Mouse (Mus musculus): ENCODE data around the gene Gm20388. TPM values are rescaled to one million over a fixed set of nuclear protein-coding genes. Genes with fewer than 3 reads are reported as not detected.
A peak's percentile ranks its signal among the peaks of the same experiment; 100 is the strongest.

The Gm20388 gene
- total RNA-seq, 2 experiments from 2014 or later: 4.4 to 7.8 TPM

GRCm38 (mm10) chr8:120883853-120884252 lies 973.2 kb downstream of the Gm20388 start:
- DNase-seq (ENCODE audit: low spot score in 2 of 2): no peak

- no peak for DNase-seq (ENCODE audit: low spot score in 2 of 2)
Observed at GRCm38 (mm10) chr8:120884881-120885280, 974.2 kb downstream of the Gm20388 start.

- DNase-seq (ENCODE audit: low spot score in 2 of 2): no peak
Observed at GRCm38 (mm10) chr8:120887254-120887653, 976.6 kb downstream of the Gm20388 start.

- DNase-seq (ENCODE audit: low spot score in 2 of 2): no peak
Observed at GRCm38 (mm10) chr8:120888005-120888404, 977.4 kb downstream of the Gm20388 start.

GRCm38 (mm10) chr8:120889189-120889588 lies 978.5 kb downstream of the Gm20388 start:
- no peak for DNase-seq (ENCODE audit: low spot score in 2 of 2)

GRCm38 (mm10) chr8:120890068-120890467 lies 979.4 kb downstream of the Gm20388 start:
- DNase-seq (ENCODE audit: low spot score in 2 of 2): no peak

- no peak for DNase-seq (ENCODE audit: low spot score in 2 of 2)
Observed at GRCm38 (mm10) chr8:120895009-120895408, 984.4 kb downstream of the Gm20388 start.

GRCm38 (mm10) chr8:120895600-120895999 lies 985.0 kb downstream of the Gm20388 start:
- DNase-seq (ENCODE audit: low spot score in 2 of 2): no peak

- DNase-seq (ENCODE audit: low spot score in 2 of 2): no peak
Observed at GRCm38 (mm10) chr8:120896203-120896602, 985.6 kb downstream of the Gm20388 start.

GRCm38 (mm10) chr8:120898008-120898407 lies 987.4 kb downstream of the Gm20388 start:
- peak in 1 of 2 experiments; percentile 6 for DNase-seq (ENCODE audit: low spot score in 2 of 2)

- DNase-seq (ENCODE audit: low spot score in 2 of 2): no peak
Observed at GRCm38 (mm10) chr8:120898828-120899407, 988.3 kb downstream of the Gm20388 start.

- no peak for DNase-seq (ENCODE audit: low spot score in 2 of 2)
Observed at GRCm38 (mm10) chr8:120902346-120902745, 991.7 kb downstream of the Gm20388 start.

GRCm38 (mm10) chr8:120907671-120908070 lies 997.0 kb downstream of the Gm20388 start:
- DNase-seq (ENCODE audit: low spot score in 2 of 2): no peak

- no peak for DNase-seq (ENCODE audit: low spot score in 2 of 2)
Observed at GRCm38 (mm10) chr8:120910936-120911335, 1000.3 kb downstream of the Gm20388 start.

- no peak for DNase-seq (ENCODE audit: low spot score in 2 of 2)
Observed at GRCm38 (mm10) chr8:120912463-120912862, 1001.8 kb downstream of the Gm20388 start.

- no peak for DNase-seq (ENCODE audit: low spot score in 2 of 2)
Observed at GRCm38 (mm10) chr8:120916831-120917435, 1006.3 kb downstream of the Gm20388 start.

- DNase-seq (ENCODE audit: low spot score in 2 of 2): no peak
Observed at GRCm38 (mm10) chr8:120920527-120920926, 1009.9 kb downstream of the Gm20388 start.

- DNase-seq (ENCODE audit: low spot score in 2 of 2): no peak
Observed at GRCm38 (mm10) chr8:120926201-120926600, 1015.6 kb downstream of the Gm20388 start.

GRCm38 (mm10) chr8:120928082-120928481 lies 1017.4 kb downstream of the Gm20388 start:
- no peak for DNase-seq (ENCODE audit: low spot score in 2 of 2)

- DNase-seq (ENCODE audit: low spot score in 2 of 2): no peak
Observed at GRCm38 (mm10) chr8:120934596-120934995, 1024.0 kb downstream of the Gm20388 start.

GRCm38 (mm10) chr8:120936685-120937084 lies 1026.0 kb downstream of the Gm20388 start:
- no peak for DNase-seq (ENCODE audit: low spot score in 2 of 2)

GRCm38 (mm10) chr8:120937474-120937873 lies 1026.8 kb downstream of the Gm20388 start:
- no peak for DNase-seq (ENCODE audit: low spot score in 2 of 2)

- DNase-seq (ENCODE audit: low spot score in 2 of 2): no peak
Observed at GRCm38 (mm10) chr8:120940287-120940686, 1029.6 kb downstream of the Gm20388 start.
